Mouse (Mus musculus) hindbrain, embryonic 15.5 days (tissue): ENCODE data around the gene Mab21l1. TPM values are rescaled to one million over a fixed set of nuclear protein-coding genes. Genes with fewer than 3 reads are reported as not detected.

Experiments used
- ATAC-seq: fragments of 200-750 bp; cut with Nextera tagmentation; 2 replicates; pipeline ENCODE4 v1.8.0; 2017; ENCODE audit warnings: low read depth, moderate number of reproducible peaks, moderate TSS enrichment; ENCODE audit not compliant: low FRiP score
- H3K27ac ChIP-seq: fragments of 300-500 bp; sonication (generic); replicated peaks from 2 replicates; pipeline ENCODE4 v1.5.1; 2015; ENCODE audit warnings: mild to moderate bottlenecking, inconsistent platforms
- H3K27me3 ChIP-seq: fragments of 300-500 bp; sonication (generic); 2 replicates; pipeline ENCODE4 v1.6.1; 2015; ENCODE audit warnings: control low read depth, inconsistent platforms
- H3K36me3 ChIP-seq: fragments of 300-500 bp; sonication (generic); 2 replicates; pipeline ENCODE4 v1.6.1; 2015; ENCODE audit warnings: control low read depth, inconsistent platforms
- H3K4me1 ChIP-seq: fragments of 300-500 bp; sonication (generic); replicated peaks from 2 replicates; pipeline ENCODE4 v1.6.1; 2015; ENCODE audit warnings: control low read depth, inconsistent platforms
- H3K4me2 ChIP-seq: fragments of 300-500 bp; sonication (generic); 2 replicates; pipeline ENCODE4 v1.6.1; 2015; ENCODE audit warnings: moderate library complexity, mild to moderate bottlenecking, inconsistent platforms
- H3K4me3 ChIP-seq: fragments of 300-500 bp; sonication (generic); 2 replicates; pipeline ENCODE4 v1.5.1; 2015; ENCODE audit warnings: mild to moderate bottlenecking, inconsistent platforms
- H3K9ac ChIP-seq: fragments of 300-500 bp; sonication (generic); 2 replicates; pipeline ENCODE4 v1.6.1; 2015; ENCODE audit warnings: inconsistent platforms
- H3K9me3 ChIP-seq: fragments of 300-500 bp; sonication (generic); 2 replicates; pipeline ENCODE4 v1.6.1; 2016; ENCODE audit warnings: control low read depth, inconsistent platforms
- WGBS: fragments of 180-500 bp; shearing (Covaris S2); methylation state at CpG from one replicate; pipeline ENCODE4 v1.1.7; 2015; 5-methylcytosine and 5-hydroxymethylcytosine counted together
- polyA plus RNA-seq: library from polyadenylated mRNA; unstranded; fragments of >200 nt; fragmentation: Nextera tagmentation; extraction: Ambion mirVana; gene quantifications from 2 replicates; pipeline ENCODE4 v1.2.1, GENCODE M21; 2015

The Mab21l1 gene
- polyA plus RNA-seq, 1 experiment from 2014 or later: 169 TPM

DNA sequence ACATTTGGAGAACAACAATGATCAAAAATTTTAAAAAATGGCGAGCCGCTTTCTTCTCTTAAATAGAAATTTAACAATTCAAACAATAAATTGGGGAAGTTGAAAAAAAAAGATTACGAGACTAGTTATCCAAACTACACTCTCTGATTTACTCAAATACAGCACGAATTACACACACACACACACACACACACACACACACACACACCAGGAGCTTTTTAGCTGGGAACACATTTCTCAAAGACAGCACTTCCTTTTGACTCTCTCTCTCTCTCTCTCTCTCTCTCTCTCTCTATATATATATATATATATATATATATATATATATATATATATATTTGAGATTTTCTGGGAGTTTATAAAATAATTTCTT lies 5.9 kb downstream of the Mab21l1 start:
- WGBS: 19% methylated on average over 4 of the region's 4 CpGs

DNA sequence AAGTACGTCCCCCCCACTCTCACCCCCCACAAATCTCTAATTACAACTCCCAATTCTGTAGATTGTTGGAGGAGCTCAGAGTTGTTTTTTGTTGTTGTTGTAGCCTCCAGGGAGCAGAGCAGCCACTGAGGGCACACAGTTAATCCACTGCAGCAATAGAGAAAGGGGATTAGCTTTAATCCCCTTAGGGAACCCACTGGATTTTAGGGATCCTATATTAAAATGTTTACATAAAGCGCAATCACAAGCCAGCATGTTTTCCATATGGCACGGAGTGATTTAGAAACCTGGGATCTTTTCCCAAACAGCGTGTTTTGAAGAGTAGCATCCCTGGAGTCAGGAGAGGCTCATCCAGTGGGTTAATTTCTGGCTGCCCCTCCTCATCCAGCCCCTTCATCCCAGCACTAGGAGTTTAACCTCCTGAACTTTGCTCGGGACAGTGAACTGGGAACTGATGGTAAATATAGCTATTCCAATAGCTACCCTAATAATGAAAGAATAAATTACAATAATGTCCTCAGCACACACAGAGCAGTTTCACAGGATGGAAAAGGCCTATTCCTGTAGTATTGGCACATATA lies 6.4 kb downstream of the Mab21l1 start:
- H3K27me3 ChIP-seq: peaks cover 2% of the 10 kb centered on the region; the same call in 1 of the 2 replicates
- H3K4me1 ChIP-seq: peaks cover 22% of the 10 kb centered on the region
- H3K36me3 ChIP-seq: no peaks in the 10 kb centered on the region
- peak overlapping the region; percentile 38 for H3K4me2 ChIP-seq
- H3K9me3 ChIP-seq: no peaks in the 10 kb centered on the region
- peak overlapping the region; percentile 81 for H3K27ac ChIP-seq
- H3K9ac ChIP-seq: no peak overlapping the region
- H3K4me3 ChIP-seq: 0 out of 2 replicates have a peak overlapping the region, but pooled peaks have one; percentile 1
- ATAC-seq: no peak
- 25% methylated on average over 5 of the region's 5 CpGs for WGBS

More for the DNA sequence above, 5.9 kb downstream of the Mab21l1 start:
- H3K9ac ChIP-seq: peak overlapping the region; percentile 50; the same call in 1 of the 2 replicates
- peak overlapping the region; percentile 40 for H3K4me3 ChIP-seq
- ATAC-seq: no peak
- H3K27ac ChIP-seq: peak overlapping the region; percentile 89
- peak overlapping the region; percentile 59 for H3K4me2 ChIP-seq
- peaks cover 2% of the 10 kb centered on the region; the same call in 1 of the 2 replicates for H3K27me3 ChIP-seq
- peaks cover 17% of the 10 kb centered on the region for H3K4me1 ChIP-seq
- H3K9me3 ChIP-seq: no peaks in the 10 kb centered on the region
- H3K36me3 ChIP-seq: no peaks in the 10 kb centered on the region

DNA sequence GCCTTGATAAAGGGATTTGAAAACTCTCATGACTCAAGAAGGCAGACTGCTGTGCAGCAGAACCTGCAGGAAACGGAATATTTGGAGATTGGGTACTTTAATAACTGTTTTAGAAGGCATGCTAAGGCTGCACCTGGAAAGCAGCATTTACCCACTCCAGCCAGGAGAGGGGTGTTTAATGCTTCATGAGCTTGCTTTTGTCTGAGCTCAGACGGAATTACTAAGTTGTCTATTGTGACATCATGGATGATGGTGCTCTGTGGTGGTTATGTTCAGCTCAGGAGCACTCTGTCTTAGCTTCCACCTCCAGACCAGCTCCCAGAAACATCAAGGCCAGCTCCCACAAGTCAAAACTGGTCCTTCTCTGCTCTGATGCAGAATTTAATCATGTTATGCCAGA lies 7.5 kb downstream of the Mab21l1 start:
- no peaks in the 10 kb centered on the region for H3K36me3 ChIP-seq
- peaks cover 29% of the 10 kb centered on the region for H3K4me1 ChIP-seq
- peak overlapping the region; percentile 38; the same call in 1 of the 2 replicates for H3K4me2 ChIP-seq
- H3K27ac ChIP-seq: peak overlapping the region; percentile 81
- 25% methylated on average over 2 of the region's 2 CpGs for WGBS
- peak; percentile 28; the same call in 1 of the 2 replicates for ATAC-seq
- no peak overlapping the region for H3K9ac ChIP-seq
- H3K9me3 ChIP-seq: no peaks in the 10 kb centered on the region
- H3K4me3 ChIP-seq: no peak overlapping the region
- no peaks in the 10 kb centered on the region for H3K27me3 ChIP-seq

DNA sequence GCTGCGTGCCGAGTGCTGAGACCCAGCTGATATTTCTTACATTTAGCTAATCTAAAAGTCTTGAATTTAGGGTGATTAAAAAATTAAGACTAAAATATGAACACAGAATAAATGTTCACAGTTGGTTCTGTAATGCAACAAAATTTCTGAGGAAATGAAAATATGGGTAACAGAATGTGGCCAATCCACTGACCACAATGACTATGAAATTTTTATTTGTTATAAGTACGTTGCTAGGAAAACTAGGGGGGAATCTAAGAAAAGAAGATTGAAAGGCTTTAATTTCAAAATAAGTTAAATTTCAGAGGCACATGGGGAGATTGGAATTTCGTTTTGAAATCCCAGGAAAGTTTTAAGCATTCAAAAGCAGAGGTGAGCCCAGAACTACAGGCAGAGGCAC lies 8.3 kb downstream of the Mab21l1 start:
- no peaks in the 10 kb centered on the region for H3K27me3 ChIP-seq
- no peak overlapping the region for H3K9ac ChIP-seq
- 82% methylated on average over 4 of the region's 4 CpGs for WGBS
- H3K9me3 ChIP-seq: no peaks in the 10 kb centered on the region
- no peak overlapping the region for H3K4me2 ChIP-seq
- H3K36me3 ChIP-seq: no peaks in the 10 kb centered on the region
- no peak for ATAC-seq
- peaks cover 29% of the 10 kb centered on the region for H3K4me1 ChIP-seq
- H3K27ac ChIP-seq: peak overlapping the region; percentile 81; the same call in 1 of the 2 replicates
- no peak overlapping the region for H3K4me3 ChIP-seq

DNA sequence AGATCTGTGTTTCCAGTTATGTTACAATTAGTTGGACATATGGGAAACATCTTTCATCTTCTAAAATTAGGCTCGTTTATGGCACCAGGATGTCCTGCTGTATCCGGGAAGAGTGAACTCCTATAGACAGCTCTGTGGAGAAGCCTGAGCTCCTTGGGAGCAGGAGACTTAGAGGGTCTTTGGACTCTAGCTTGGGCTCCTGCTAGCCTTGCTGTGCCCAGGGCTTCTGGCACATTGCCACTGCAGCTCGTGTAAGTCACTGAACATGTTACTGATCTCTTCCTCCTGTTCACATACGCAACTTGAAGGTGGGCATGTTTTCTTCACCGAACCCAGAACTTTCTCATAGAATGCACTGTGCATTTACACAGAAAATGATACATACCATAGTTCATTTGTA lies 9.9 kb downstream of the Mab21l1 start:
- Histone ChIP-seq H3K4me2 (no peak overlapping the region), H3K27me3 (no peaks in the 10 kb centered on the region), H3K9me3 (no peaks in the 10 kb centered on the region), H3K27ac (no peak overlapping the region), H3K9ac (no peak overlapping the region), H3K4me1 (peaks cover 29% of the 10 kb centered on the region), H3K4me3 (no peak overlapping the region), H3K36me3 (no peaks in the 10 kb centered on the region)
- 67% methylated on average over 5 of the region's 5 CpGs for WGBS
- ATAC-seq: no peak

DNA sequence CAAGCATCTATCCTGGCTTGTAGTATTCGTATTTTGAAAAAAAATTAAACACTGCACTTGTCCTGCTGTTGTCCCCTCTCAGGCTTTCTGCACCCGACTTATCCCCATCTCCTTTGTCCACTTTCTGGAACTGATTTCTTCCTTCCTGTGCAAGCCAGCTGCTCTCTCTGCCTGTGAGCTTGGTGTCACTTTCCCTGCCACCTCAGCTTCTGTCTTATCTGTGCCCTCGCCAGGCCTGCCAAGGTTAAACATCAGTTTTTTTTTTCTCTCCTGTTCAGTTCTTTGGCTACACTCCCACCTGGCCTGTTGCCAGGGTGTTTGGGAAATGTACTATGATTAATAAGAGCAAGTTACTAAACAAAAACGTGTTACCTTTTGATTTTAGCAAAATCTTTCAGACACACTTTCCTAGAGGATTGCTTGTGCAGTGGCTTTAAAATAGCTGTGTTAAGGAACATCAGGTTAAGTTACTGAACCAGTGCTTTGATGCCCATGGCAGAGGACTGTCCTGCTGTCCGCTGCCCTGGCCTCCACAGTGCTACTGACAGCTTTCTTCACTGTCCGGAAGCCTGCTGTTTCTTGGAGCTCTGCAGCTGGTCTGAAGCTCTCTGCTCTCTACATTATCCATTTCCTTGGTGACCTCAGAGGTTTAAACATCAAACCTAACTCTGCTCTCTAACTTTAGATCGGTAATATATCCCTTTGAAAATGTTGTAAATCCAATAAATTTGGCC lies 11.7 kb downstream of the Mab21l1 start:
- H3K4me1 ChIP-seq: peaks cover 31% of the 10 kb centered on the region
- no peaks in the 10 kb centered on the region for H3K9me3 ChIP-seq
- H3K4me3 ChIP-seq: no peak overlapping the region
- WGBS: 48% methylated on average over 7 of the region's 7 CpGs
- peak overlapping the region; percentile 73 for H3K27ac ChIP-seq
- H3K27me3 ChIP-seq: no peaks in the 10 kb centered on the region
- no peaks in the 10 kb centered on the region for H3K36me3 ChIP-seq
- ATAC-seq: no peak
- H3K9ac ChIP-seq: no peak overlapping the region
- H3K4me2 ChIP-seq: no peak overlapping the region

DNA sequence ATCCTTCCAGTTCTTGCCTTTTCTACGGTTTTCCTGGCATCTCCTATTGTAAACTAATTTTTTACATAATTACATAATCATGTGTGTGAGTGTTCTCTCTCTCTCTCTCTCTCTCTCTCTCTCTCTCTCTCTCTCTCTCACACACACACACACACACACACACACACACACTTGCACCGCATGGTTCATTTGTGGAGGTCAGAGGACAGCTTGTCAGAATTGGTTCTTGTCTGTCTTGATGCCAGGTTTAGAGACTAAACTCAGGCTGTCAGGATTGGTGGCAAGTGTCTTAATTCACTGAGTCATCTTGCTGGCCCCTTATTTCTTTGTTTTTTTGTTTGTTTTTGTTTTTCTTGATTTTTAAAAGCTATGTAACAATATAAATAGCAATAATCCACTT lies 12.5 kb downstream of the Mab21l1 start:
- Histone ChIP-seq H3K27ac (peak overlapping the region; percentile 73; the same call in 1 of the 2 replicates), H3K27me3 (no peaks in the 10 kb centered on the region), H3K4me3 (no peak overlapping the region), H3K9me3 (no peaks in the 10 kb centered on the region), H3K36me3 (no peaks in the 10 kb centered on the region), H3K4me2 (no peak overlapping the region), H3K9ac (no peak overlapping the region), H3K4me1 (peaks cover 25% of the 10 kb centered on the region)
- no peak for ATAC-seq
- 55% methylated on average over 2 of the region's 2 CpGs for whole genome bisulfite sequencing

DNA sequence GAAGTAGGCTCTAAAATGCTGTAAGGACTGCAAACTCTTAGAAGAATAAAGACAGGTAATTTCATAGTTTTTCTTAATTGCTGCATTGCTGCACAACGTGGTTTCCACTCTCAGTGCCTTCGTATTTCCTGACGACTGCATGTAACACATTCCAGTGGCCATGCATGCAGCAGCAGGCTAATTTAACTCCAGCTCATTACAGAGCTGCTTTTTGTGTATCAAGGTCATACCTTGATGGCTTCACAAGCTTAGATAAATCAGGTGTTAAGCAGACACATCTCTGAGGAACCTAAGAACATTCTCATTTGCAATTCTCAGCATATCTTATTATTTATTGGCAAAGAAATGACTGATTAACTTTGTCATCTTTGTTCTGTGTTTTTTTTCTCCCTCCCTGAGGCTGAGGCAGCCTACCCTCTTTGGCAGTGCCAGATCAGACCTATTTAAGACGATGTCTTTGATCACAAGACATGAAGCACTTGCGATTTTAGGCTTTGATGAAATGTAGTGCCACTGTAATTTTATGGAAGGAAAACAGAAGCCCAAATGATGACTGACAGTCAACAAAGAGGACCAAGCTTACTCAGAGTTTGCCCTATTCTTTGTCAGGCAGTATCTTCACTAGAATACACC lies 32.8 kb downstream of the Mab21l1 start:
- Histone ChIP-seq H3K36me3 (no peaks in the 10 kb centered on the region), H3K27me3 (no peaks in the 10 kb centered on the region), H3K4me1 (0 out of 2 replicates have a peak, but pooled peaks cover 8% of the 10 kb centered on the region), H3K9ac (no peak overlapping the region), H3K4me3 (no peak overlapping the region), H3K9me3 (no peaks in the 10 kb centered on the region), H3K27ac (peak overlapping the region; percentile 53; the same call in 1 of the 2 replicates), H3K4me2 (no peak overlapping the region)
- WGBS: 54% methylated on average over 5 of the region's 5 CpGs
- 0 out of 2 replicates have a peak, but pooled peaks have one; percentile 24 for ATAC-seq

DNA sequence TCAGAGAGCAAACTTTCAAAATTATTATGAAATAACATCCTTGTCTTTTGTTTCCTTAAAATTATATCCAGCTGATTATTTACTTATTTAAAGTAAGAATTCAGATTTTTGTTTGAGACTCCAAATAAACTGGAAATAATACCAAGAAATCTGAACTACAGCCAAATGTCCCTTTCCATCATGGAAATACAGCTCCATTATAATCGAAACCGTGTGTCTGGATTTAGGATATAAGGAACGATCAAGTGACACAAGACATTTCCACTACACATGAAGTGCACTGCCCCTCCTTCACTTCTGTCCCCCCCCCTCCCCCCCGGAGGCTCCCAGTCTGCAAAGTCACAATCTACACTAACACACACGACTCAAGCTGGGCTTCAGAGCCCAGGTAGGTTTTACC lies 33.8 kb downstream of the Mab21l1 start:
- H3K27ac ChIP-seq: no peak overlapping the region
- 64% methylated on average over 5 of the region's 5 CpGs for WGBS
- H3K4me2 ChIP-seq: no peak overlapping the region
- no peaks in the 10 kb centered on the region for H3K9me3 ChIP-seq
- 0 out of 2 replicates have a peak, but pooled peaks cover 8% of the 10 kb centered on the region for H3K4me1 ChIP-seq
- no peaks in the 10 kb centered on the region for H3K27me3 ChIP-seq
- H3K9ac ChIP-seq: no peak overlapping the region
- H3K4me3 ChIP-seq: no peak overlapping the region
- H3K36me3 ChIP-seq: no peaks in the 10 kb centered on the region
- ATAC-seq: no peak

DNA sequence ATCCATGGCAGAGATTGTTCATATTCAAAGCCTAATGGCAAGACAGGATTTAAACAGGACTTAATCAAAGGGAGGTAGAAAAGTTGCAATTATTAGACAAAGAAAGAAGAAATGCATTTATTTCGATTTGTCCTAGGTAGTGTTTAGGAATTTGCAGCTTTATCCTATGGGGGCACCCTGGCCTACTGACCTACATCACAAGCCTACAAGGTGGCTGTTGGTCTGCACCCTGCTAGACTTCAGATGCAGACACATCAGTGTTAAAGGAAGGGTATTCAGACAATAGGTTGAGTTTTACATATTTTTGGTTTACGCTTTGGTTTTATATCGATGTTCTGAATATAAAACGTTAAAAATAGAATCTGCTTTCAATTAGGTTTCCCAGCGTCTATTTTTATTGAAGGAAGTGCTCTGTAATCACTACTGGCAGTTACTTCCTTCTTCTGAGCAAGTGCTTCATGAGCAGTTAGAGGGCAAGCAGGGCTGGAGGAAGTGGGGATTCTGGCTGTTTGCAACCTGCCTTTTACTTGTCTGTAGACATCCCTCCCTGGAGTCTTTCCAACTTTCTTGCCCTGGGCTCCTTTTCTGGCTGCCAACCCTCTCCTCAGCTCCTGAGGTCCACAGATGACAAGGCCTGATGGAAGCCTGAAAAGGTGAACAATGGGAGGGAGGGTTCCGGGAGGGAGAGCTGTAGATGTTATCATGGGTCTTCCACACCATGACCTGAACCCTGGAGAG lies 34.5 kb downstream of the Mab21l1 start:
- Histone ChIP-seq H3K27ac (0 out of 2 replicates have a peak overlapping the region, but pooled peaks have one; percentile 20), H3K36me3 (no peaks in the 10 kb centered on the region), H3K4me3 (no peak overlapping the region), H3K27me3 (no peaks in the 10 kb centered on the region), H3K9me3 (no peaks in the 10 kb centered on the region), H3K4me2 (no peak overlapping the region), H3K9ac (no peak overlapping the region), H3K4me1 (0 out of 2 replicates have a peak, but pooled peaks cover 8% of the 10 kb centered on the region)
- WGBS: 82% methylated on average over 6 of the region's 6 CpGs
- no peak for ATAC-seq

DNA sequence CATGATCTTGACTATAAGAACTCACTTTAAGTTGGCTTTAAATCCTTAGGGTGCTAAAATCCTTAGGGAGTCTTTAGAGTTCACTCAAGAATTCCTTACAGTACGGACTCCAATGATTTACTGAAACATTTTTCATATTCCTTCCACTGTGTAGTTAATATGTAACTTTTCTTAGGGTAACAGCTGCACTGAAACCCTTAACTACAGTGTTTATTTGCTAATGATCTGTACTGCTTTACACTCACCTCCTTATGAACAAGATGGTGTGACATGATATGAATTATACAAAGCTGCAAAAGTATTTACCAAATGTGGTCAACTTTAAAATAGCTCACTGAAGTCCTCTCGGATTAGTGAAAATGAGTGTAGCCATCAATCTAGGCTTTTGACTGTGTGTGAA lies 35.8 kb downstream of the Mab21l1 start:
- WGBS: 89% methylated on average over 2 of the region's 2 CpGs
- ATAC-seq: no peak
- H3K4me2 ChIP-seq: no peak overlapping the region

More for the DNA sequence above, 35.8 kb downstream of the Mab21l1 start:
- H3K27me3 ChIP-seq: no peaks in the 10 kb centered on the region
- no peaks in the 10 kb centered on the region for H3K9me3 ChIP-seq
- no peaks in the 10 kb centered on the region for H3K36me3 ChIP-seq
- no peak overlapping the region for H3K27ac ChIP-seq
- no peak overlapping the region for H3K4me3 ChIP-seq
- 0 out of 2 replicates have a peak, but pooled peaks cover 8% of the 10 kb centered on the region for H3K4me1 ChIP-seq
- H3K9ac ChIP-seq: no peak overlapping the region
